Mouse (Mus musculus): ENCODE data around the gene Senp8.

GRCm38 (mm10) chr9:59687416-59688046, 63.0 kb downstream of the Senp8 start:
- no peak for TF ChIP-seq CTCF (IDR thresholded peaks at IDR 0.05; ENCODE audit: insufficient read depth, low read depth, low read length)
- no peak for TF ChIP-seq POLR2A (IDR thresholded peaks at IDR 0.05; ENCODE audit: insufficient read depth, low read depth, low read length)
